Mouse (Mus musculus) olfactory bulb, adult 2 months (tissue): ENCODE results near the gene Sbno2.

Experiments
- CTCF ChIP-seq: fragments of 200-500 bp; IDR thresholded peaks from 2 replicates; pipeline ENCODE4 v1.5.1; 2012; ENCODE audit warnings: low read depth, mild to moderate bottlenecking, low read length, moderate library complexity; ENCODE audit not compliant: insufficient read depth
- POLR2A ChIP-seq: fragments of 200-500 bp; IDR thresholded peaks from 2 replicates; pipeline ENCODE4 v1.6.1; 2012; ENCODE audit warnings: mild to moderate bottlenecking, low read depth, low read length, moderate library complexity; ENCODE audit not compliant: insufficient read depth

DNA sequence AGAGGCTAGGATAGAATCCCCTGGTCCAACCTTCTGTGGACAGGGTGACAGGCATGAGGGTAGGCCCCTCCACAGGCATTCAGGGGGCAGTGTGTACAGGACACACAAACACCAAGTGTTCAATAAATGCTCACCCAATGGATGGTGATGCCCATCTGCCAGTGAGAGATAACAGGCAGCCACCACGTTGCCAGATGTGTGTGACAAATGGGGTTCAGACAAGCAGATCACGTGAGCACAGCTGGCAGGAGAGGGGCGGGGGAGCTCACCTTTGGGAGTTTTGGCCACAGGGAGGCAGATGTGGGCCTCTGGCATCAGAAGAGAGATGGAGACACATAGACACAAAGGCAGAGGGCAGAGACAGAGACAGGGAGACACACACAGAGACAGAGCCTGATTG, 24.3 kb downstream of the Sbno2 start:
- TF ChIP-seq CTCF (no peak), POLR2A (no peak)
